Mouse (Mus musculus) left cerebral cortex, postnatal 25 days (tissue): Measurements from ENCODE around the gene Cdh13. TPM values are rescaled to one million over a fixed set of nuclear protein-coding genes. Genes with fewer than 3 reads are reported as not detected.
"Not testable (repeated sequence)": the region's sequence is repeated elsewhere in the genome, so short reads cannot be mapped to it uniquely, and the experiment has no call there.

ENCODE experiments used
- DNase-seq, 2 experiments: peaks; one replicate each; pipeline ENCODE4 v3.0.0; 2022; ENCODE audit warnings: low spot score in 2 of 2, mixed read lengths in 1 of 2
- intact Hi-C: fragments of 180-260 bp; cut with DNase I; formaldehyde crosslinking; loops from one replicate; pipeline ENCODE4 v1.15.1; 2025
- total RNA-seq, 2 experiments: library from RNA; stranded (reverse); gene quantifications; 2 replicates each; pipeline ENCODE4 v1.2.3; 2021

Cdh13 gene
- total RNA-seq, 2 experiments from 2014 or later, result 82.4 to 86.1 TPM

DNA sequence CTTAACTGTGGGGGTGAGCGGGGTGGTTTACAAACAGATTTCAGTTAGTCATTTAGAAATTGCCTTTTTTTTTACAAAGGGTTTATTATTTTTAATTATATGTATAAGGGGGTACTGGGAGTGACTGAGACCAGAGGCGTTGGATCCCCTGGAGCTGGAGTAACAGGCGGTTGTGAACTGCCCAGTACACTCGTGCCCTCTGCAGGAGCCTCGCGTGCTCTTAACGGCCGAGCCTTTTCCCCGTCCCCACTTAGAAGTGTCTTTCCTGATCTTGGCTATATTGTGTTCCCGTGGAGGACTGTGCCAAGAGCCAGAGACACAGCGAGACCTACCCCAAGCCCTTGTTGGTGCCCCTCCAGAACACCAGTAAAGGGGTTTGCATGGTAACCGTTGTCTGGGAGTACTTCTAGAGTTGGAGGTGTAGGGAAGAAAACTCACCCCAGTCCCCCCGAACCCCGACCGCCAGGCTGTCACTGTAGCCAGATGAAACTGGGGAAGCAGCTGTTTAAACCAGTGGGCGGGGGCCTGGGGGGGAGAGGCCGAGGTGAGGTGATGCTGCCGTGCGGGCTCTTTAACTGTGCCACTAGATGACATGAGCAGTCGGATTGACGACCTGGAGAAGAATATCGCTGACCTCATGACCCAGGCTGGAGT lies 1061.6 kb downstream of the Cdh13 start:
- intact Hi-C loops, result no loop called here
- no peak for DNase-seq

GRCm38 (mm10) chr8:119345683-119346075 lies 1062.1 kb downstream of the Cdh13 start:
- intact Hi-C loops, result no loop called here
- no peak for DNase-seq

DNA sequence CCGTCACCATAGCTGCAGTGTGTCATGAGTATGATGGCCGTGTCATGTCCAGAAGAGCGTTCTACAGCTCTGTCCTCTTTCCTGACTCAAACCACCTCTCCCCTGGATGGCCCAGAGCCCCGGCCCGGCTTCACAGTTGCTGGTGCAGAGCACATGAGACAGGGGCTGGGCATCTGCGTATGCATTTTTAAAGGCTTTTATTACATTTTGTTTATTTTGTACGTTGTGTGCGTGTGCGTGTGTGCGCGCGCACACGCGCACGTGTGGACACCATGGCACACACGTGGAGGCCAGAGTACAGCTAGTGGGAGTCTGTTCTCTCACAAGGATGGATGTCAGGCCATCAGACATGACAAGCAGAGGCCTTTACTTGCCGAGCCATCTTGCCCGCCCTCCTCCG lies 1068.1 kb downstream of the Cdh13 start:
- no peak for DNase-seq
- intact Hi-C loops, result no loop called here

- intact Hi-C loops, result no loop called here
- no peak for DNase-seq
These were observed 1069.6 kb downstream of the Cdh13 start for GRCm38 (mm10) chr8:119352977-119353658.

DNA sequence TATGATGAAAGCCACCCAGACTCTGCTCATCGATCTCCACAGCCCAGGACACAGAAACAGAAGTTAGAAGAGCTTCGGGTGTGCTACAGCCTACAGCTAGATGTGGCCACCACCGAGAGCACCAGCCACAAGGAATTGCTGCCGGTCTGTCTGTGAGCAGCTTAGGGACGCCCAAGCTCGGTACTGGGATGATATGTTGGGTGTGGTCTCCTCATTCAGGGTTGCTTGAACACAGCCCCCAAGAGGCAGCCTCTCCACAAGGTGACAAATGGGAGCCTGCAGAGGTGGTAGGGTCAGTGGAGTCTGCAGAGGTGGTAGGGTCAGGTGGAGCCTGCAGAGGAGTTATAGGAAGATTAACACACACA lies 1070.1 kb downstream of the Cdh13 start:
- intact Hi-C loops, result no loop called here
- DNase-seq, result no peak

DNA sequence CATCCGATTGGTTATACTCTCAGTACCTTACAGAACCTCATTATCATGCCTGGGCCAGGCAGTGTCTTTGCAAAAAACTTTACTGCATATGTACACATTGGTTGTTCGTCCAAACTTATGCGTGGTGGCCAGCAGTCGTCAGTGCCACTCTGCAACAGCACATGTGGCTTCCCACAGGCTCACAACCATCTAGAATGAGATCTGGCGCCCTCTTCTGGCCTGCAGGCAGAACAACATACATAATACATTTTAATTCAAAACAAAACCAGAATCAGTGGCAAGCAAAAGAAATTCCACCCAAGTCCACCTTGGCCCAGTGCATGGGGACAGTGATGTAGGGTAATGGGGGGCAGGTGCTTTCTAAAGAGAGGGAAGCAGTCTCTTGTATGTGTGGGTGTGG lies 1073.1 kb downstream of the Cdh13 start:
- intact Hi-C loops, result not testable (repeated sequence)

GRCm38 (mm10) chr8:119358175-119358574 lies 1074.6 kb downstream of the Cdh13 start:
- intact Hi-C loops, result no loop called here
- DNase-seq, result no peak

More for the DNA sequence above, 1073.1 kb downstream of the Cdh13 start:
- DNase-seq, result not testable (repeated sequence)

DNA sequence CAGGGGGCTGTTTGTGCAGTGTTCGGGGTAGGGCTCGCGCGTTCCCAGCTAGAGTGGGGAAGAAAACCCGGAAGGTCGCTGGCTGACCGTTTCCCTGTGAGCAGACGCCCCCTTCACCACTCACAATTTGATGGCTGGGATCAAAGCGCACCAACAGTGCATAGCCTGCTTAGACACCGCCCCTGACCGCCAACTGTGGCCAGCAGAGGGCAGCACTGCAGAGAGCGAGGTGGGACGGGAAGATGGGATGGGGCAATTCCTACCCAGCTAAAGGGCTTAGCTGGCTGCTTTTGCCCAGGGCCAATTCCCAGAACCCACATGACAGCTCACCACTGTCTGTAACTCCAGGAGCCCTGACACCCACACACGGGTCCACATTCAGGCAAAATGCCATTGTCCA lies 1075.3 kb downstream of the Cdh13 start:
- intact Hi-C loops, result no loop called here
- no peak for DNase-seq

GRCm38 (mm10) chr8:119360686-119361295 lies 1077.3 kb downstream of the Cdh13 start:
- intact Hi-C loops, result no loop called here
- DNase-seq, result no peak
